Mouse (Mus musculus): ENCODE data around the gene Sema4b. TPM values are rescaled to one million over a fixed set of nuclear protein-coding genes. Genes with fewer than 3 reads are reported as not detected.
A peak's percentile ranks its signal among the peaks of the same experiment; 100 is the strongest.

Sema4b gene
- polyA plus RNA-seq, 1 experiment from 2014 or later = 8.3 TPM

- H3K36me3 ChIP-seq (ENCODE audit: control insufficient read depth, insufficient read depth, low read length) = no peaks in the 10 kb centered on the region
- no peak overlapping the region for H3K9ac ChIP-seq (ENCODE audit: low read length)
- peaks cover 29% of the 10 kb centered on the region for H3K4me1 ChIP-seq (ENCODE audit: control insufficient read depth, insufficient read depth, low read length)
- 78% methylated on average over 2 of the region's 2 CpGs for WGBS
- ATAC-seq (ENCODE audit: insufficient number of reproducible peaks, low FRiP score, low TSS enrichment, low read depth) = no peak
- DNase-seq (ENCODE audit: low spot score) = no peak
- no peak overlapping the region for H3K4me3 ChIP-seq (ENCODE audit: low read depth, low read length)
- H3K4me2 ChIP-seq (ENCODE audit: low read depth, severe bottlenecking) = no peak overlapping the region
- no peaks in the 10 kb centered on the region for H3K9me3 ChIP-seq (ENCODE audit: control insufficient read depth, low read length)
- no peaks in the 10 kb centered on the region for H3K27me3 ChIP-seq (ENCODE audit: control insufficient read depth, insufficient read depth, low read length)
- no peak overlapping the region for H3K27ac ChIP-seq (replicated peaks; ENCODE audit: low read depth, low read length)
Measured at GRCm38 (mm10) chr7:80188579-80189125, 2.0 kb downstream of the Sema4b start.

DNA sequence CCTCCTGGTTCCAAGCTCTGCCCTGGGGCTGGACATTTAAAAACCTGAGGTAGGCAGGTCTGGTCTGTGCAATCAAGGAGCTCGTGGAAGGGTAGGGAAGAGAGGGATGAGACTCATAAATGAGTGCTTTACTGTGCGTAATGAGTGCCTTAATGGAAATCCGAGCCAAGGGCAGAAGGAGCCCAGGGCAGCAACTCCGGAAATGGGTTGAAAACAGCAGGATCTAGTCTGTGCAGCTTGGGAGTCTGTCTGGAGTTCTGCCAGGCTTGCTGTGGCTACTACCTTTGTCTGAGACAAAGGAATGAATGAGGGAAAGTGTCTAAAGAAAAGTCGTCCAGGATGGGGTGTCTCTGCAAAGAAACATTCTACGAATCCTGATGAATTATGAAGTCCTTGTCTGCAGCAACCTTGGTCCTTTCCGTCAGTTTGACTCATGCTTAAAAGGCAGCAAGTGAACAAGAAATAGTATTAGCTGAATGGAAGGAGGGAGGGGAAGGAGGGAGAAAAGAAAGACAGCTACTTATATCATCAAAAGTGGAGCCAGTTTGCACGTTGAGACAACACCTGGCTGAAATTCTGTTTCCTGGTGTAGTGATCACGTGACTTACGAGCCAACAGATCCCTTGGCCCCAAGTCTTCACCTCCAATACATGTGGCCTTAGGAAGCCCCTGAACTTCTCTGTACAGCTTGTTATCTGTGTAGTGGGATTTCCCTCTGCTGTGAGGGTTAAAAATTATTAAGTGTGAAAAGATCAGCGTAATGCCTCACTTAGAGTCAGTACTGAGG, 2.7 kb downstream of the Sema4b start:
- Histone ChIP-seq H3K27me3 (ENCODE audit: control insufficient read depth, insufficient read depth, low read length) (no peaks in the 10 kb centered on the region), H3K4me1 (ENCODE audit: control insufficient read depth, insufficient read depth, low read length) (peaks cover 29% of the 10 kb centered on the region), H3K9ac (ENCODE audit: low read length) (no peak overlapping the region), H3K9me3 (ENCODE audit: control insufficient read depth, low read length) (no peaks in the 10 kb centered on the region), H3K36me3 (ENCODE audit: control insufficient read depth, insufficient read depth, low read length) (no peaks in the 10 kb centered on the region), H3K4me2 (ENCODE audit: low read depth, severe bottlenecking) (no peak overlapping the region), H3K4me3 (ENCODE audit: low read depth, low read length) (no peak overlapping the region), H3K27ac (replicated peaks; ENCODE audit: low read depth, low read length) (no peak overlapping the region)
- ATAC-seq (ENCODE audit: insufficient number of reproducible peaks, low FRiP score, low TSS enrichment, low read depth) (no peak), DNase-seq (ENCODE audit: low spot score) (no peak)
- WGBS = 51% methylated on average over 11 of the region's 11 CpGs

- Histone ChIP-seq H3K4me3 (ENCODE audit: low read depth, low read length) (no peak overlapping the region), H3K27me3 (ENCODE audit: control insufficient read depth, insufficient read depth, low read length) (no peaks in the 10 kb centered on the region), H3K4me2 (ENCODE audit: low read depth, severe bottlenecking) (no peak overlapping the region), H3K36me3 (ENCODE audit: control insufficient read depth, insufficient read depth, low read length) (no peaks in the 10 kb centered on the region), H3K4me1 (ENCODE audit: control insufficient read depth, insufficient read depth, low read length) (peaks cover 29% of the 10 kb centered on the region), H3K9ac (ENCODE audit: low read length) (no peak overlapping the region), H3K9me3 (ENCODE audit: control insufficient read depth, low read length) (no peaks in the 10 kb centered on the region), H3K27ac (replicated peaks; ENCODE audit: low read depth, low read length) (no peak overlapping the region)
- ATAC-seq (ENCODE audit: insufficient number of reproducible peaks, low FRiP score, low TSS enrichment, low read depth) (no peak), DNase-seq (ENCODE audit: low spot score) (peak; percentile 50)
- WGBS = 51% methylated on average over 5 of the region's 5 CpGs
Measured at GRCm38 (mm10) chr7:80191455-80191854, 4.8 kb downstream of the Sema4b start.

- Histone ChIP-seq H3K4me3 (ENCODE audit: low read depth, low read length) (no peak overlapping the region), H3K4me1 (ENCODE audit: control insufficient read depth, insufficient read depth, low read length) (peaks cover 26% of the 10 kb centered on the region), H3K36me3 (ENCODE audit: control insufficient read depth, insufficient read depth, low read length) (no peaks in the 10 kb centered on the region), H3K9me3 (ENCODE audit: control insufficient read depth, low read length) (no peaks in the 10 kb centered on the region), H3K4me2 (ENCODE audit: low read depth, severe bottlenecking) (peak overlapping the region; percentile 35), H3K9ac (ENCODE audit: low read length) (peak overlapping the region; percentile 27; the same call in 1 of the 2 replicates), H3K27ac (replicated peaks; ENCODE audit: low read depth, low read length) (peak overlapping the region; percentile 50; the same call in 1 of the 2 replicates), H3K27me3 (ENCODE audit: control insufficient read depth, insufficient read depth, low read length) (no peaks in the 10 kb centered on the region)
- ATAC-seq (ENCODE audit: insufficient number of reproducible peaks, low FRiP score, low TSS enrichment, low read depth) = peak; percentile 79
- peak; percentile 85 for DNase-seq (ENCODE audit: low spot score)
- 14% methylated on average over 14 of the region's 16 CpGs for WGBS
Measured at GRCm38 (mm10) chr7:80192226-80193061, 5.8 kb downstream of the Sema4b start.

DNA sequence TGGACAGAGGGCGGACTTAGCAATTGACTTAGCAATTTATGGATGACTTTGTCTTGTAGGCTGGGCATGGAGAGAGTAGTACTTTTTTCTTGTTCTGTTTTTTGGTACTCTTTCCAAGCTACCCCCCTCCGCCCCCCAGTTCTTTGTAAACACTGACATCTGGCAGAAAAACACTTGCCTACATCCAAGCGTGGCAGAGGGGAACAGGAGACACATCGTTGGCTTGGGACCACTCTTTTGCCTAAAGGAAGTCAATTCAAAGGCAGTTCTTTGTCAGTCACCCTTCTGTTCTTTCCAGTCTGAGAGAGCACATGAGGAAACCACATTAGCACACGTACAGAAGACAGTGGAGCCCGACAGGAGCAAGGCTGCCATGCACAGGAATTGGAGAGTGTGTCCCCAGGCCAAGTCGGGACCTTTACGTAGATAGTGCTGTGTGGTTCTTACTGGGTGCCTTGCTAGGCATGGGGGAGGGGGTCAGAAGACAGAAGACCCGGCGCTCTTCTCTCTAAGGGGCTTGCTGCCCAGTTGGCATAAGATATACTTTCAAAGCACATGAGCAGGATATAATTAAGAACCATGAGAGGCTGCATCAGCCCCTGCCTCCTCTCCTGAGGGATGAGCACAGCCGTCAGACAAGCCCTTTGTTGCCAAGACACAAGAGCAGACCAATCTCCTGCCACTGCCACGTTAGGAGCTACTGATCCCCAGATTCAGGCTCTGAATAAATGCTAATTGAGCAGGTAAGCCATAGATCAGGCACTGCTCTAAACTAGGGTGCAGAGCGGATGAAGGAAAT, 7.5 kb downstream of the Sema4b start:
- 79% methylated on average over 13 of the region's 13 CpGs for WGBS
- H3K4me1 ChIP-seq (ENCODE audit: control insufficient read depth, insufficient read depth, low read length) = peaks cover 26% of the 10 kb centered on the region
- H3K9me3 ChIP-seq (ENCODE audit: control insufficient read depth, low read length) = no peaks in the 10 kb centered on the region
- H3K4me2 ChIP-seq (ENCODE audit: low read depth, severe bottlenecking) = no peak overlapping the region
- no peak overlapping the region for H3K4me3 ChIP-seq (ENCODE audit: low read depth, low read length)
- no peak for DNase-seq (ENCODE audit: low spot score)
- H3K27me3 ChIP-seq (ENCODE audit: control insufficient read depth, insufficient read depth, low read length) = no peaks in the 10 kb centered on the region
- ATAC-seq (ENCODE audit: insufficient number of reproducible peaks, low FRiP score, low TSS enrichment, low read depth) = no peak
- H3K9ac ChIP-seq (ENCODE audit: low read length) = no peak overlapping the region
- H3K36me3 ChIP-seq (ENCODE audit: control insufficient read depth, insufficient read depth, low read length) = no peaks in the 10 kb centered on the region
- no peak overlapping the region for H3K27ac ChIP-seq (replicated peaks; ENCODE audit: low read depth, low read length)

DNA sequence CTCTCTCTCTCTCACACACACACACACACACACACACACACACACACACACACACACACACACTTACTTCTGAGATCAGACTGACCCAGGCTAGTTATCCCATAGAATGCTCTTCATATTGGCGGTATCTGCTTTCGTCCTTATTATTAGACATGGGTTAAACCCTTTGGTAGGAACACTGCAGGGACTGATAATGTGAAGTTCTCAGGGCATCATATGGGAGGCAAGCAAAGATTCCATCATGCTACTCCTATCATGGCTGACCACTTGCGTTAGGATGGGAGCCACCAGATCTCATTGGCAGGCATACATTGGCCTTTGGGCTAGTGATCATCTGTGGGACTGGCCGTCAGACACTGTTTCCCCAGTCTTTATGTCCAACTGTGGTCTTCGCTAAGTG, 8.5 kb downstream of the Sema4b start:
- no peaks in the 10 kb centered on the region for H3K27me3 ChIP-seq (ENCODE audit: control insufficient read depth, insufficient read depth, low read length)
- WGBS = 91% methylated on average over 5 of the region's 5 CpGs

DNA sequence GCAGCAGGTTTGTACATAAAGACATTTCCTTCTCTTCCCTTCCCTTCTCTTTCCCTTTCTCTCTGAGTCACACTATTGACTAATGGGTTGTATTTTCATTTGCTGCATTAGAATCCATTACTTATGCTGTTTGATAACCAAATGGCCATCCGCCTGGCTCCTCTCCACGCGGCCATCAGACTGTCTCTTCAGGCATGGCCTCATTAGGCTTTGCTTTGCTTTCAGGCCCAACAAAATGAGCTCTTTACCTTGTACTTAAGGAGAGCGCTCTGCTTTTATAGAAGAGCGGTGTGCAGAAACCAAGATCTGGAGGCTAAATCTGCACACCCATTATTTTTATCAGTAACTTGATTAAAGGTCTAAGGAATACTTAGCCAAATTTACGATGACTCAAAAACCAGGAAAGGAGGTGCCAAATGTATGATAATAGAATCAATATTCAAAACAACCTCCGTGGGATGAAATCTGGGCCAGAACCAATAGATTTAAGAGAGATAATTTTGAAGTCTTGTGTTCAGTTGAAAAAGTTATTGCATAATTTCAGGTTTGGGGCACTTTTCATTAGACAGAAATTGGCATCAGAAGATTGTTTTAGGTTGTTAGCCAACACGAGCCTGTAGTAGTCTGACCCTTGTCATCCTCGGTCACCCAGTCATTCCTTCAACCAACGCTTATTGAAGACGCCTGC, 9.1 kb downstream of the Sema4b start:
- Histone ChIP-seq H3K27ac (replicated peaks; ENCODE audit: low read depth, low read length) (no peak overlapping the region), H3K4me3 (ENCODE audit: low read depth, low read length) (no peak overlapping the region), H3K4me2 (ENCODE audit: low read depth, severe bottlenecking) (no peak overlapping the region), H3K9ac (ENCODE audit: low read length) (no peak overlapping the region), H3K27me3 (ENCODE audit: control insufficient read depth, insufficient read depth, low read length) (no peaks in the 10 kb centered on the region), H3K36me3 (ENCODE audit: control insufficient read depth, insufficient read depth, low read length) (no peaks in the 10 kb centered on the region), H3K4me1 (ENCODE audit: control insufficient read depth, insufficient read depth, low read length) (peaks cover 34% of the 10 kb centered on the region), H3K9me3 (ENCODE audit: control insufficient read depth, low read length) (no peaks in the 10 kb centered on the region)
- no peak for DNase-seq (ENCODE audit: low spot score)
- ATAC-seq (ENCODE audit: insufficient number of reproducible peaks, low FRiP score, low TSS enrichment, low read depth) = no peak
- WGBS = 90% methylated on average over 10 of the region's 11 CpGs

More for the DNA sequence above, 8.5 kb downstream of the Sema4b start:
- H3K4me3 ChIP-seq (ENCODE audit: low read depth, low read length) = no peak overlapping the region
- ATAC-seq (ENCODE audit: insufficient number of reproducible peaks, low FRiP score, low TSS enrichment, low read depth) (no peak), DNase-seq (ENCODE audit: low spot score) (no peak)
- no peak overlapping the region for H3K4me2 ChIP-seq (ENCODE audit: low read depth, severe bottlenecking)
- H3K27ac ChIP-seq (replicated peaks; ENCODE audit: low read depth, low read length) = no peak overlapping the region
- no peak overlapping the region for H3K9ac ChIP-seq (ENCODE audit: low read length)
- H3K9me3 ChIP-seq (ENCODE audit: control insufficient read depth, low read length) = no peaks in the 10 kb centered on the region
- H3K4me1 ChIP-seq (ENCODE audit: control insufficient read depth, insufficient read depth, low read length) = peaks cover 31% of the 10 kb centered on the region
- H3K36me3 ChIP-seq (ENCODE audit: control insufficient read depth, insufficient read depth, low read length) = no peaks in the 10 kb centered on the region

Data from limb, embryonic 11.5 days (tissue).